Mouse (Mus musculus): ENCODE measurements around the gene Fbrs. TPM values are rescaled to one million over a fixed set of nuclear protein-coding genes. Genes with fewer than 3 reads are reported as not detected.
A peak's percentile ranks its signal among the peaks of the same experiment; 100 is the strongest.

The Fbrs gene
- total RNA-seq, 2 experiments from 2014 or later = 20.0 to 24.1 TPM

DNA sequence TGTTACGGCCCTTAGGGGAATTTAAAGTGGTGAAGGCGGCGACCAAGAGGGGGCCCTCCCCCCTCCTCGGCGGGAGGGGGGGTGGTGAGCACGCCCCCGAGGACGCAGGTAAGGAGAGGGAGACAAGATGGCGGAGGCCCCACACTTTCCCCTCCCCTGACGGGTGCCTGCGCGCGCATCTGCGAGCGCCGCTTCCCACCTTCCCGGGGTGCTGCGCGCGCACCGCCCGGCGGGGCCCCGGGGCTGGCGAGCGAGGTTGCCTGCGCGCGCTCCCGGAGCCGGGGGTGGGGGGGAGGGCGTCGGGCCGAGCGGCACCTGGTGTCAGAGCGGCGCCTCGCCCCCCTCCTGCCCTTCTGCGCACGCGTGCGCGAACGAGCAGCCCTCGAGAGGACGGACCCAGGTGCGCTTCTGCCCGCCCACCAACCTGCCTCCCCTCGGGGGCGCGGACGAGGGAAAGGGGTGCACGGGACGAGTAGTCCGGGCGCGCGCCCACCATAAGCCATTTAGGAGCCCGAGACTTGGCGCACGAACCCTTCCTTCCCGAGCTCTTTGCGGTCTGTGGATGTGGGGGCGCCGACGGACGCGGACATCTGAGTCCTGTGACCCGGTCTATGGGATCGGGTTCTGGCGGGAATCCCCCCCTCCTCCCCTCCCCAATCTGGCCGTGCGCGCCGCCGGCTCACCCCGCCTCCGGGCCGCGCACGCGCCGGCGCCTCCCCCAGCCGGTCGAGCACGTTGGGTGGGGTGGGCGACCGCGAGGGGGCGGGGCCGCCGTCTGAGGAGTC is 33.4 kb downstream of the Fbrs start:
- peak; percentile 92 for DNase-seq
- intact Hi-C loops (cut with DNase I; ENCODE audit: low total_unique reads) = no loop called here

- intact Hi-C loops (cut with DNase I; ENCODE audit: low total_unique reads) = no loop called here
- peak; percentile 7 for DNase-seq
Observed at GRCm38 (mm10) chr7:127513016-127513390, 34.0 kb downstream of the Fbrs start.

GRCm38 (mm10) chr7:127513781-127514180 is 34.8 kb downstream of the Fbrs start:
- no peak for DNase-seq

DNA sequence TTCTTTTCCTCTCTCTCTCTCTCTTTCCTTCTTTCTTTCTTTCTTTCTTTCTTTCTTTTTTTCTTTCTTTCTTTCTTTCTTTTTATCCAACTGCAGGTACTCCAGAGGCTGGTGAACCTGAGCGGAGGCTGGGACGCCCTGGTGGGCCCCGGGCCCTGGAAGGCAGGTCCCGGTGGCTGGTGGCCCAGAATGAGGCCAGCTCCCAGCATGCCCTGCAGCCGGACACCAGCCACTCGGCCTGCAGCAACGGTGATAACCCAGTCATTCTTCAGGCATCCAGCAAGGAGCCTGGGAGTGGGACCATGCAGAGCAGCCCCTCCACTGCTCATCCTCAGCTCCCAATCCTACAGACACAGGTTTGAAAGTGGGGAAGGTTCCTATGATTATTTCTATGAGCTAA is 36.8 kb downstream of the Fbrs start:
- peak; percentile 32 for DNase-seq
- intact Hi-C loops (cut with DNase I; ENCODE audit: low total_unique reads) = no loop called here

More at GRCm38 (mm10) chr7:127513781-127514180, 34.8 kb downstream of the Fbrs start:
- intact Hi-C loops (cut with DNase I; ENCODE audit: low total_unique reads) = no loop called here

DNA sequence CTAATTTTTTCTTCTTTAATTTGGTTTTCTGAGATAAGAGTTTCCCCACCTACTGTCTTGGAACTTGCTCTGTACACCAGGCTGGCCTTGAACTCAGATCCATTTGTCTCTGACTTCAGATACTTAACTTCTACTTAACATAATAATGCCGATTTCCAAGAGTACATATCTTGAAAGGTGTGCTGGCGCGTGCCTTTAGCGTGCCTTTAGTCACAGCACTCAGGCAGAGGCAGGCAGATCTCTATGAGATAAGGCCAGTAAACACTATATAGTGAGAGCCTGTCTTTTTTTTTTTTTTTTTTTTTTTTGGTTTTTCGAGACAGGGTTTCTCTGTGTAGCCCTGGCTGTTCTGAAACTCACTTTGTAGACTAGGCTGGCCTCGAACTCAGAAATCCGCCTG is 37.3 kb downstream of the Fbrs start:
- intact Hi-C loops (cut with DNase I; ENCODE audit: low total_unique reads) = no loop called here
- DNase-seq = no peak

DNA sequence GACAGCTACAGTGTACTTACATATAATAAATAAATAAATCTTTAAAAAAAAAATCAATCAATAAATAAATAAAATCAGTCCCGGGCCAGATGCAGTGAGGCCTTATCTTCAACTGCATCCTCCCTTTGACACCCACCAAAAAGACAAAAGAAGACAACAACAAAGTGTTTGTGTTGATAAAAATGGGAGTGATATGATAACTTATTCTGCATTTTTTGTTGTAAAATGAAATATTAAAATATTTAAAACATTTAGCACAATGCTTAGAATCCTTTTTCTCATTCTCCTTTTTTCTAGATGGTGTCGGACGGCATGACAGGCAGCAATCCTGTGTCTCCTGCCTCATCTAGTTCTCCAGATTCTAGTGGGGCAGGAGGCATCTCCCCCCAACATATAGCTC is 40.3 kb downstream of the Fbrs start, which contains the start of gene Gm42715:
Gene Gm42715 (plus strand): TSS at position 301 of the 400 bp plus-strand sequence.
- intact Hi-C loops (cut with DNase I; ENCODE audit: low total_unique reads) = no loop called here
- DNase-seq = no peak

Small RNA genes lying within 50 kb of the gene (microRNA-seq; reads per million reads assigned to microRNA genes)
- 0 reads per million in 2 experiments for gene Gm47278
- gene Mir7060 = 0 reads per million in 2 experiments

Other genes starting within 250 kb of the Fbrs start
- gene Zfp553, start 246.1 kb upstream of the Fbrs start, total RNA-seq (2021) = 1 to 10 TPM; 4.2 to 5.4 TPM
- gene Sept1, start 246.1 kb upstream of the Fbrs start, total RNA-seq (2021) = 1 to 10 TPM; 4.2 to 5.0 TPM
- 10 to 100 TPM; 18.0 to 21.6 TPM for gene Zfp771, start 234.9 kb upstream of the Fbrs start, total RNA-seq (2021)
- 10 to 100 TPM; 24.7 to 27.0 TPM for gene Dctpp1, start 218.5 kb upstream of the Fbrs start, total RNA-seq (2021)
- gene Sephs2, start 205.1 kb upstream of the Fbrs start, total RNA-seq (2021) = 10 to 100 TPM; 19.3 to 23.1 TPM
- gene Itgal, start 182.9 kb upstream of the Fbrs start, total RNA-seq (2021) = under 1 TPM; 0.42 to 0.62 TPM
- 10 to 100 TPM; 21.4 to 25.7 TPM for gene Zfp768, start 133.6 kb upstream of the Fbrs start, total RNA-seq (2021)
- 1 to 10 TPM; 2.9 to 3.2 TPM for gene Zfp747, start 103.1 kb upstream of the Fbrs start, total RNA-seq (2021)
- 1 to 10 TPM; 1.7 TPM for gene 9130019O22Rik, start 92.0 kb upstream of the Fbrs start, total RNA-seq (2021)
- gene E430018J23Rik, start 85.6 kb upstream of the Fbrs start, total RNA-seq (2021) = 1 to 10 TPM; 2.0 to 2.4 TPM
- gene Zfp764, start 72.4 kb upstream of the Fbrs start, total RNA-seq (2021) = 1 to 10 TPM; 2.1 to 3.1 TPM
- gene Zfp688, start 57.1 kb upstream of the Fbrs start, total RNA-seq (2021) = 1 to 10 TPM; 2.2 to 2.6 TPM
- 1 to 10 TPM; 1.0 to 1.5 TPM for gene Zfp689, start 30.0 kb upstream of the Fbrs start, total RNA-seq (2021)
- gene Prr14, start 19.6 kb upstream of the Fbrs start, total RNA-seq (2021) = 10 to 100 TPM; 17.2 to 19.4 TPM
- 10 to 100 TPM; 45.4 to 46.3 TPM for gene Srcap, start 32.8 kb downstream of the Fbrs start, total RNA-seq (2021)
- gene Gm42715, start 40.4 kb downstream of the Fbrs start, total RNA-seq (2021) = 1 to 10 TPM; 8.4 to 8.5 TPM
- not detected for gene Tmem265, start 82.2 kb downstream of the Fbrs start, total RNA-seq (2021)
- gene Phkg2, start 94.1 kb downstream of the Fbrs start, total RNA-seq (2021) = 10 to 100 TPM; 10.1 to 10.7 TPM
- 1 to 10 TPM; 1.8 to 4.5 TPM for gene Ccdc189, start 109.4 kb downstream of the Fbrs start, total RNA-seq (2021)
- 10 to 100 TPM; 24.4 to 28.7 TPM for gene Rnf40, start 109.6 kb downstream of the Fbrs start, total RNA-seq (2021)
- 1 to 10 TPM; 6.7 to 8.3 TPM for gene Zfp629, start 136.6 kb downstream of the Fbrs start, total RNA-seq (2021)
- gene Bcl7c, start 229.7 kb downstream of the Fbrs start, total RNA-seq (2021) = 10 to 100 TPM; 44.8 to 65.7 TPM
- 10 to 100 TPM; 12.1 to 14.6 TPM for gene Ctf1, start 233.5 kb downstream of the Fbrs start, total RNA-seq (2021)